ENCODE assay signal across 29 mouse cellular contexts in genomic region chr17:71009751-71010150, GRCm38 (mm10).
"Had no signal": no experiment of that assay in that cellular context is flagged by ENCODE, and none has a peak within 500 bp of the region (broad histone marks: within the 10 kb centered on the region; RNA-seq: fewer than 3 reads in every experiment).

No protein-coding gene starts in this region.

- H3K9me3 ChIP-seq: limb, embryonic 10.5 days; limb, embryonic 12.5 days; limb, embryonic 13.5 days; limb, embryonic 15.5 days; liver, embryonic 12.5 days; liver, embryonic 13.5 days; liver, embryonic 15.5 days; lung, embryonic 15.5 days; megakaryocyte, embryonic 14.5 days; midbrain, embryonic 12.5 days; midbrain, embryonic 13.5 days; midbrain, embryonic 15.5 days; neural tube, embryonic 12.5 days had no signal

- H3K4me1 ChIP-seq: limb, embryonic 10.5 days; limb, embryonic 12.5 days; limb, embryonic 13.5 days; limb, embryonic 15.5 days; liver, embryonic 12.5 days; liver, embryonic 13.5 days; liver, embryonic 15.5 days; midbrain, embryonic 13.5 days; midbrain, embryonic 15.5 days; neural tube, embryonic 12.5 days had no signal

- H3K27me3 ChIP-seq: limb, embryonic 12.5 days; limb, embryonic 13.5 days; limb, embryonic 15.5 days; liver, embryonic 12.5 days; liver, embryonic 13.5 days; liver, embryonic 15.5 days; lung, embryonic 15.5 days; megakaryocyte, embryonic 14.5 days; midbrain, embryonic 12.5 days; midbrain, embryonic 13.5 days; midbrain, embryonic 15.5 days; neural tube, embryonic 12.5 days had no signal

- H3K9ac ChIP-seq: limb, embryonic 12.5 days; limb, embryonic 13.5 days; limb, embryonic 15.5 days; liver, embryonic 12.5 days; liver, embryonic 13.5 days; liver, embryonic 14.5 days; liver, embryonic 15.5 days; liver, postnatal 0 days; lung, embryonic 14.5 days; lung, embryonic 15.5 days; midbrain, embryonic 12.5 days; midbrain, embryonic 13.5 days; midbrain, embryonic 15.5 days; neural tube, embryonic 12.5 days had no signal

- H3K27ac ChIP-seq: limb, embryonic 10.5 days; limb, embryonic 12.5 days; limb, embryonic 13.5 days; limb, embryonic 15.5 days; liver, embryonic 12.5 days; liver, embryonic 13.5 days; liver, embryonic 14.5 days; liver, embryonic 15.5 days; lung, embryonic 15.5 days; macrophage; midbrain, embryonic 12.5 days; midbrain, embryonic 13.5 days; midbrain, embryonic 15.5 days; neural tube, embryonic 12.5 days had no signal

- H3K4me2 ChIP-seq: limb, embryonic 12.5 days; limb, embryonic 13.5 days; limb, embryonic 15.5 days; liver, embryonic 13.5 days; liver, embryonic 15.5 days; lung, embryonic 14.5 days; lung, embryonic 15.5 days; midbrain, embryonic 12.5 days; midbrain, embryonic 13.5 days; midbrain, embryonic 15.5 days; neural tube, embryonic 12.5 days had no signal

- DNase-seq: left cerebral cortex, postnatal 4 days; liver; liver, embryonic 13.5 days; liver, postnatal 0 days; lung, adult 18-20 months; lung, adult 2 months; lung, embryonic 14.5 days; lung, postnatal 10 days; lung, postnatal 14 days; lung, postnatal 36 days; lung, postnatal 4 days; midbrain, embryonic 14.5 days had no signal

- H3K36me3 ChIP-seq: limb, embryonic 10.5 days; limb, embryonic 12.5 days; limb, embryonic 13.5 days; limb, embryonic 15.5 days; liver, embryonic 12.5 days; liver, embryonic 13.5 days; liver, embryonic 15.5 days; lung, embryonic 15.5 days; midbrain, embryonic 12.5 days; midbrain, embryonic 13.5 days; midbrain, embryonic 15.5 days; neural tube, embryonic 12.5 days had no signal

- H3K4me3 ChIP-seq: limb, embryonic 10.5 days; limb, embryonic 12.5 days; limb, embryonic 13.5 days; limb, embryonic 15.5 days; liver, embryonic 12.5 days; liver, embryonic 13.5 days; liver, embryonic 15.5 days; lung, embryonic 15.5 days; megakaryocyte, embryonic 14.5 days; midbrain, embryonic 12.5 days; midbrain, embryonic 13.5 days; midbrain, embryonic 15.5 days; myocyte; neural tube, embryonic 12.5 days had no signal

- ATAC-seq: liver, postnatal 0 days; lung, postnatal 0 days; midbrain, embryonic 13.5 days; midbrain, embryonic 15.5 days; midbrain, embryonic 16.5 days had no signal
